Mouse (Mus musculus): Measurements from ENCODE around the gene Nck2. TPM values are rescaled to one million over a fixed set of nuclear protein-coding genes. Genes with fewer than 3 reads are reported as not detected.

Nck2 gene
- polyA plus RNA-seq, 1 experiment from 2014 or later: 31.9 TPM

DNA sequence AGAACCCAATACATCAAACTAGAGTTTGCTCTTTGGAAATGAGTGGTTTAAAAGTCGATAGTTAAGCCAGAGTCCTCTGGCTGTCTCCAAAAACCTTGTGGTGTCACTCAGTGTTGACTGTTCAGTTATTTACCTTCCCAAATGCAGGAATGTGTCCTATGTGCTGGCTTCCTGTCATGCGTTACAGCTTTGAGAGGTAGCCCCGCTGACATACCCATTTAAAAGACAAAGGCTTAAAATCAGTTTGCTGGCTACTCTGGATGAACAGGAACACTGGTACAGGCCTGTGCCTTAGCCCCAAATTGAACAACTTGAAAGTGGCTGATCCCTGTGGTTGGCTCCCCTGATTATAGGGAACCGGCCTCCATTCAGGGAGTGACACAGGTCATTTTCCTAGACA is 126.7 kb downstream of the Nck2 start:
- ATAC-seq (ENCODE audit: low FRiP score) (no peak), DNase-seq (ENCODE audit: low spot score) (no peak)
- H3K36me3 ChIP-seq (ENCODE audit: control insufficient read depth, insufficient read depth, low read length): no peaks in the 10 kb centered on the region; the same call in 1 of the 2 replicates
- H3K27me3 ChIP-seq (ENCODE audit: control insufficient read depth, insufficient read depth, low read length): no peaks in the 10 kb centered on the region
- WGBS: 95% methylated on average over 4 of the region's 4 CpGs
- no peaks in the 10 kb centered on the region for H3K4me1 ChIP-seq (replicated peaks; ENCODE audit: control insufficient read depth, insufficient read depth, low read length)
- H3K4me3 ChIP-seq (ENCODE audit: low read depth, low read length): no peak overlapping the region
- no peaks in the 10 kb centered on the region for H3K9me3 ChIP-seq (ENCODE audit: control insufficient read depth, low read length)
- H3K27ac ChIP-seq (ENCODE audit: low read depth, low read length): no peak overlapping the region
- no peak overlapping the region for H3K4me2 ChIP-seq (replicated peaks; ENCODE audit: low read depth, low read length)
- H3K9ac ChIP-seq (ENCODE audit: low read depth, low read length): no peak overlapping the region

DNA sequence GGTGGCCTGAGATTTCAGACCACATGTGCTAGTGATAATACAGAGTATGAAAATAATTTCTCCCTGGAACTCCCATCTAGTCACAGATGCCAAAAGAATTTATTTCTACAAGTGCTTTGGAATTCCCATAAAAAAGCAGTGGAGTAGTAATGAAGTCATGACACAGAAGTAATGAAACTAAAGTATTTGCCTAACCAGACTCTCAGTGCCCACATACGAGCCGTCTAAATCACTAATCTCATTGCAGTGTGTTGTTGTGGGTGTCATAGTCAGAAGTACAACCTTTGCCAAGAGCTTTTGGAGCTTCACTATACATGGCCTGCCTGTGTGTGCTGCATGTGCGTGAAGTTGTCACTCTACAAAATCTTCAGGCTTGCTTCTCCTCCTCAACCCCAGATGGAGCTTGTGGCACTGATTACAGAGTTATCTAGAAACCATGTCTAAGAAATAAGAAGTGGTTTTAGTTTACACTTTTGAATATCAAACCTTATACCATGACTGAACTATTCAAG is 130.5 kb downstream of the Nck2 start:
- H3K4me3 ChIP-seq (ENCODE audit: low read depth, low read length): no peak overlapping the region
- no peaks in the 10 kb centered on the region for H3K9me3 ChIP-seq (ENCODE audit: control insufficient read depth, low read length)
- no peak overlapping the region for H3K9ac ChIP-seq (ENCODE audit: low read depth, low read length)
- WGBS: 94% methylated on average over 3 of the region's 3 CpGs
- H3K27me3 ChIP-seq (ENCODE audit: control insufficient read depth, insufficient read depth, low read length): no peaks in the 10 kb centered on the region
- no peak for ATAC-seq (ENCODE audit: low FRiP score)
- H3K36me3 ChIP-seq (ENCODE audit: control insufficient read depth, insufficient read depth, low read length): no peaks in the 10 kb centered on the region; the same call in 1 of the 2 replicates
- no peak for DNase-seq (ENCODE audit: low spot score)
- H3K4me1 ChIP-seq (replicated peaks; ENCODE audit: control insufficient read depth, insufficient read depth, low read length): no peaks in the 10 kb centered on the region
- H3K4me2 ChIP-seq (replicated peaks; ENCODE audit: low read depth, low read length): no peak overlapping the region
- no peak overlapping the region for H3K27ac ChIP-seq (ENCODE audit: low read depth, low read length)

DNA sequence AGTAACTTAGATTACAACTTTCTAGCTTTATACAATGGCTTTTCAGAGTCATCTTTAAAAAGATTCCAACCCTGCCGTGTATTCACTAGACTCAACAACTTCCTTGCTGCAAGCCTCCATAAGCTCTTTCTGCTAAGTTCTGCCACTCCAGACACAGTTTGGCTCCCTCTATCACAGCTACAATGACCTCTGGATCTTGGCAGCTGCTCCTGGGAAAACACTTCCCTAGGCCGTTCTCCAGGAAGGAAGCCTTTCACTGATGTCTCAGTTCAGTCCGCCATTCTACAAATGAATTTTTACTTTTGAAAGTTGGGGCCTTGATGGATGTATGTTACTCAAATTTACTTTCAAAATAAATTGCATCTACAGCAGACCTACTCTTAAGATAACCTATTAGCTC is 133.0 kb downstream of the Nck2 start:
- DNase-seq (ENCODE audit: low spot score) (no peak), ATAC-seq (ENCODE audit: low FRiP score) (no peak)
- H3K9me3 ChIP-seq (ENCODE audit: control insufficient read depth, low read length): no peaks in the 10 kb centered on the region
- H3K4me2 ChIP-seq (replicated peaks; ENCODE audit: low read depth, low read length): no peak overlapping the region
- no peak overlapping the region for H3K27ac ChIP-seq (ENCODE audit: low read depth, low read length)
- no peaks in the 10 kb centered on the region for H3K36me3 ChIP-seq (ENCODE audit: control insufficient read depth, insufficient read depth, low read length)
- no peaks in the 10 kb centered on the region for H3K4me1 ChIP-seq (replicated peaks; ENCODE audit: control insufficient read depth, insufficient read depth, low read length)
- no peaks in the 10 kb centered on the region for H3K27me3 ChIP-seq (ENCODE audit: control insufficient read depth, insufficient read depth, low read length)
- no peak overlapping the region for H3K4me3 ChIP-seq (ENCODE audit: low read depth, low read length)
- no peak overlapping the region for H3K9ac ChIP-seq (ENCODE audit: low read depth, low read length)
- WGBS: 94% methylated on average over 3 of the region's 3 CpGs

DNA sequence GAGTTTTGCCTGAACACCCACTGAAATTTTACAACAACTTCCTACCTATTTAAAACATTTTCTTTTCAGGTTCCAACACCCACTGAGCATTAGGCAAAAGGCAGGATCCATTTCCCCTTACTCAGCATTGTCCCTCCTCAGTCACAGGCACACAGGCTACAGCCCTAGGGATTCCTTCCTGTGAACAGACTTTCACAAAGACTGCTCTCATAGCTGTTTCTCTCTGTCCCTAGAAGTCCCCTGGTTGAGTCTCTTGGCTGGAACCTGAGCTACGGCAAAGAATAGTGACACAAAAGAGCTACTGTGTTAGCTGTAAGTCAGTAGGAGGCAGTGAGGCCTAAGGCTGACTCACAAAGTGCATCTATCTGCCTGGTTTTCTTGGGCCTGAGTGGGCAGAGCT is 139.2 kb downstream of the Nck2 start:
- Histone ChIP-seq H3K9ac (ENCODE audit: low read depth, low read length) (no peak overlapping the region), H3K4me1 (replicated peaks; ENCODE audit: control insufficient read depth, insufficient read depth, low read length) (no peaks in the 10 kb centered on the region), H3K27ac (ENCODE audit: low read depth, low read length) (no peak overlapping the region), H3K27me3 (ENCODE audit: control insufficient read depth, insufficient read depth, low read length) (no peaks in the 10 kb centered on the region), H3K4me2 (replicated peaks; ENCODE audit: low read depth, low read length) (no peak overlapping the region), H3K36me3 (ENCODE audit: control insufficient read depth, insufficient read depth, low read length) (no peaks in the 10 kb centered on the region), H3K4me3 (ENCODE audit: low read depth, low read length) (no peak overlapping the region), H3K9me3 (ENCODE audit: control insufficient read depth, low read length) (no peaks in the 10 kb centered on the region)
- no peak for ATAC-seq (ENCODE audit: low FRiP score)
- DNase-seq (ENCODE audit: low spot score): no peak
- 54% methylated on average over 1 of the region's 1 CpGs for WGBS

DNA sequence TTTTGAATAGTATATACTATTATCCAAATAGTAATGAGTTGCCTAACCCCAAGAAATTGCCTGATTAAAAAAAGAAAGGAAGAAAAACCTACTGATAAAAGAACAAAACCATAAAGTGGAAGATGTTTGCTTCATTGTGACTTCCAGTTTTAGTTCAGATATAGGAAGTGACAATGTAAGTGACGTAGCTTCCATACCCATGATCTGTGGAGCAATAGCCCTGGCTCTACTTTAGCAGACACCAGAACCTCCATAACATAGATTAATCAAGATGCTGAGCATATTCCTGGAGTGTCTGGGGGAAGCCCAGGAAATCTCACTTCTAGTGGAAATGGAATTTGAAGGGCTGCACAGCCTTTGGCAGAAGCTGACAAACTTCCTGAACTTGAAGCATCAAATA is 144.6 kb downstream of the Nck2 start:
- H3K4me2 ChIP-seq (replicated peaks; ENCODE audit: low read depth, low read length): no peak overlapping the region
- H3K27ac ChIP-seq (ENCODE audit: low read depth, low read length): no peak overlapping the region
- H3K4me3 ChIP-seq (ENCODE audit: low read depth, low read length): no peak overlapping the region
- 84% methylated on average over 1 of the region's 1 CpGs for WGBS
- no peak for ATAC-seq (ENCODE audit: low FRiP score)
- H3K27me3 ChIP-seq (ENCODE audit: control insufficient read depth, insufficient read depth, low read length): no peaks in the 10 kb centered on the region
- H3K9ac ChIP-seq (ENCODE audit: low read depth, low read length): no peak overlapping the region
- no peaks in the 10 kb centered on the region for H3K36me3 ChIP-seq (ENCODE audit: control insufficient read depth, insufficient read depth, low read length)
- DNase-seq (ENCODE audit: low spot score): no peak
- no peaks in the 10 kb centered on the region for H3K9me3 ChIP-seq (ENCODE audit: control insufficient read depth, low read length)
- no peaks in the 10 kb centered on the region for H3K4me1 ChIP-seq (replicated peaks; ENCODE audit: control insufficient read depth, insufficient read depth, low read length)

DNA sequence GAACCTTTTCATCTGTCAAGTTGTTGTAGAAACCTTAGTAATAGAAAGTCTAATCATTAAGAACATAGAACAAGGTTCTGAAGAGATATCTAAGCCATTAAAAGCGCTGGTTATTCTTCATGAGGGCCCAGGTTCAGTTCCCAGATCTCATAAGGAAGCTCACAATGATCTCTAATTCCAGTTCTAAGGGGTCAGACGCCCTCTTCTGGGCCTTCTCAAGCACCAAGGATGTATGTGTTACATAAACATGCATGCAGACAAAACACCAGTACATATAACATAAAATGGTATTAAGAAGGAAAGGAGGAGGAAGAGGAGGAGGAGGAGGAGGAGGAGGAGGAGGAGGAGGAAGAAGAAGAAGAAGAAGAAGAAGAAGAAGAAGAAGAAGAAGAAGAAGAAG is 145.5 kb downstream of the Nck2 start:
- no peak for DNase-seq (ENCODE audit: low spot score)
- WGBS: 45% methylated on average over 2 of the region's 2 CpGs
- H3K9me3 ChIP-seq (ENCODE audit: control insufficient read depth, low read length): no peaks in the 10 kb centered on the region
- H3K4me3 ChIP-seq (ENCODE audit: low read depth, low read length): no peak overlapping the region
- no peak overlapping the region for H3K9ac ChIP-seq (ENCODE audit: low read depth, low read length)
- no peak for ATAC-seq (ENCODE audit: low FRiP score)
- H3K36me3 ChIP-seq (ENCODE audit: control insufficient read depth, insufficient read depth, low read length): no peaks in the 10 kb centered on the region
- H3K27me3 ChIP-seq (ENCODE audit: control insufficient read depth, insufficient read depth, low read length): no peaks in the 10 kb centered on the region
- no peaks in the 10 kb centered on the region for H3K4me1 ChIP-seq (replicated peaks; ENCODE audit: control insufficient read depth, insufficient read depth, low read length)
- no peak overlapping the region for H3K27ac ChIP-seq (ENCODE audit: low read depth, low read length)
- H3K4me2 ChIP-seq (replicated peaks; ENCODE audit: low read depth, low read length): no peak overlapping the region

DNA sequence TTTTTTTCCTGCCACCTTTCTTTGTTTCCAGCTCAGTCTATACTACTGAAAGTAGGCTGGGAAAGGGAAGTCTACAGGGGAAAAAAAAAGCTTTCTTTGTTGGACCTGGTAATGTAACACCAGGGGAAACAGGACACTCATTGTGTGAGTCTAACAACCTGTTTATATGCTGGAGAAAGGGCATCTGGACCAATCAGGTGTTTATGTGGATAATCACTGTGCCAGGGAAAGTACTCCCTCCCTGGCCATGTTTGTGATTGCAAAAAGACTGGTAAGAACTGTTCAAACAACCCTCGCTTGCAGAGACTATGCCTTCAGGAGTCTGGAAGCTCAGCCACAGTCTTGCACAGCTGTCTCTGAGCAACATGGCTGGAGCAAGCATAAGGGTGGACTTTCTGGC is 146.3 kb downstream of the Nck2 start:
- whole genome bisulfite sequencing: 82% methylated on average over 1 of the region's 1 CpGs
- H3K4me3 ChIP-seq (ENCODE audit: low read depth, low read length): no peak overlapping the region
- no peaks in the 10 kb centered on the region for H3K4me1 ChIP-seq (replicated peaks; ENCODE audit: control insufficient read depth, insufficient read depth, low read length)
- H3K4me2 ChIP-seq (replicated peaks; ENCODE audit: low read depth, low read length): no peak overlapping the region
- H3K36me3 ChIP-seq (ENCODE audit: control insufficient read depth, insufficient read depth, low read length): no peaks in the 10 kb centered on the region
- H3K9ac ChIP-seq (ENCODE audit: low read depth, low read length): no peak overlapping the region
- ATAC-seq (ENCODE audit: low FRiP score) (no peak), DNase-seq (ENCODE audit: low spot score) (no peak)
- no peaks in the 10 kb centered on the region for H3K9me3 ChIP-seq (ENCODE audit: control insufficient read depth, low read length)
- no peak overlapping the region for H3K27ac ChIP-seq (ENCODE audit: low read depth, low read length)
- H3K27me3 ChIP-seq (ENCODE audit: control insufficient read depth, insufficient read depth, low read length): no peaks in the 10 kb centered on the region

DNA sequence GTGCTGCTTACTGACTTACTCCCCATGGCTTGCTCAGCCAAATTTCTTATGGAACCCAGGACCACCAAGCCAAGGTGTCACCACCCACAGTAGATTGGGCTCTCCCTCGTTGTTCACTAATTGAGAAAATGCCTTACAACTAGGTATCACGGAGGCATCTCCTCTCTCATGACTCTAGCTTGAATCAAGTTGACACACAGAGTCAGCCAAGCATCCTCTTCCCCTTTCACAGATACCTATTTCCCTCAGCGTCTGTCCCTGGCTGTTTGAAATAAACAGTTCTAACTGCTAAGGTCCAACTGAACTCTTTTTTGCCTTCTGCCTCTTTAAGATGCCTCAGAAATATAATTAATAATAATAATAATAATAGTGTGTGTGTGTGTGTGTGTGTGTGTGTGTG is 148.7 kb downstream of the Nck2 start:
- H3K4me3 ChIP-seq (ENCODE audit: low read depth, low read length): no peak overlapping the region
- H3K27ac ChIP-seq (ENCODE audit: low read depth, low read length): no peak overlapping the region
- no peak overlapping the region for H3K4me2 ChIP-seq (replicated peaks; ENCODE audit: low read depth, low read length)
- DNase-seq (ENCODE audit: low spot score): no peak
- H3K4me1 ChIP-seq (replicated peaks; ENCODE audit: control insufficient read depth, insufficient read depth, low read length): no peaks in the 10 kb centered on the region
- 84% methylated on average over 3 of the region's 3 CpGs for WGBS
- no peaks in the 10 kb centered on the region for H3K36me3 ChIP-seq (ENCODE audit: control insufficient read depth, insufficient read depth, low read length)
- no peaks in the 10 kb centered on the region for H3K27me3 ChIP-seq (ENCODE audit: control insufficient read depth, insufficient read depth, low read length)
- no peak for ATAC-seq (ENCODE audit: low FRiP score)
- no peak overlapping the region for H3K9ac ChIP-seq (ENCODE audit: low read depth, low read length)
- no peaks in the 10 kb centered on the region for H3K9me3 ChIP-seq (ENCODE audit: control insufficient read depth, low read length)

DNA sequence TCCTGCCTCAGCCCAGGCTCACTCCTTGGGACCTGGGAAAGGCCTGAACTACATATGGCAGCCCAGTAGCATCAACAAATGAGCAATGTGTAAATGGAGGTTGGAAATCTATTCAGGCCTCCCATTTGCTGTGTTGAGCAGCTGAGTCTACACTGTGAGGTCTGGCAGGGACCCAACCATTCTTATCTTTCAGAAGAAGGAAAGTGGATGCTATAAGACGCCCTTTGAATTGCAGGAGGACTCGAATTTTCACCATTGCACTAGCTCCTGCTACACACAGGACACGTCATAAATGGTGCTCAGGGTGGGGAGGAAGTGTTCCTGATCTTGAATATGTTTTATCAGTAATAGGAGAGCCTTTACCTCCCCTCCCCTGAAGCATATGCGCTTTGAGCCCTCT is 150.4 kb downstream of the Nck2 start:
- WGBS: 83% methylated on average over 4 of the region's 4 CpGs
- Histone ChIP-seq H3K36me3 (ENCODE audit: control insufficient read depth, insufficient read depth, low read length) (no peaks in the 10 kb centered on the region), H3K9me3 (ENCODE audit: control insufficient read depth, low read length) (no peaks in the 10 kb centered on the region), H3K4me3 (ENCODE audit: low read depth, low read length) (no peak overlapping the region), H3K27ac (ENCODE audit: low read depth, low read length) (no peak overlapping the region), H3K4me1 (replicated peaks; ENCODE audit: control insufficient read depth, insufficient read depth, low read length) (no peaks in the 10 kb centered on the region), H3K9ac (ENCODE audit: low read depth, low read length) (no peak overlapping the region), H3K4me2 (replicated peaks; ENCODE audit: low read depth, low read length) (no peak overlapping the region), H3K27me3 (ENCODE audit: control insufficient read depth, insufficient read depth, low read length) (no peaks in the 10 kb centered on the region)
- DNase-seq (ENCODE audit: low spot score) (no peak), ATAC-seq (ENCODE audit: low FRiP score) (no peak)

Measured in hindbrain, embryonic 11.5 days (tissue).